Mouse (Mus musculus): ENCODE measurements around the gene Zfp839. TPM values are rescaled to one million over a fixed set of nuclear protein-coding genes. Genes with fewer than 3 reads are reported as not detected.

Zfp839 gene
- polyA plus RNA-seq (2017; shearing (Covaris generic)), result 4.6 TPM

DNA sequence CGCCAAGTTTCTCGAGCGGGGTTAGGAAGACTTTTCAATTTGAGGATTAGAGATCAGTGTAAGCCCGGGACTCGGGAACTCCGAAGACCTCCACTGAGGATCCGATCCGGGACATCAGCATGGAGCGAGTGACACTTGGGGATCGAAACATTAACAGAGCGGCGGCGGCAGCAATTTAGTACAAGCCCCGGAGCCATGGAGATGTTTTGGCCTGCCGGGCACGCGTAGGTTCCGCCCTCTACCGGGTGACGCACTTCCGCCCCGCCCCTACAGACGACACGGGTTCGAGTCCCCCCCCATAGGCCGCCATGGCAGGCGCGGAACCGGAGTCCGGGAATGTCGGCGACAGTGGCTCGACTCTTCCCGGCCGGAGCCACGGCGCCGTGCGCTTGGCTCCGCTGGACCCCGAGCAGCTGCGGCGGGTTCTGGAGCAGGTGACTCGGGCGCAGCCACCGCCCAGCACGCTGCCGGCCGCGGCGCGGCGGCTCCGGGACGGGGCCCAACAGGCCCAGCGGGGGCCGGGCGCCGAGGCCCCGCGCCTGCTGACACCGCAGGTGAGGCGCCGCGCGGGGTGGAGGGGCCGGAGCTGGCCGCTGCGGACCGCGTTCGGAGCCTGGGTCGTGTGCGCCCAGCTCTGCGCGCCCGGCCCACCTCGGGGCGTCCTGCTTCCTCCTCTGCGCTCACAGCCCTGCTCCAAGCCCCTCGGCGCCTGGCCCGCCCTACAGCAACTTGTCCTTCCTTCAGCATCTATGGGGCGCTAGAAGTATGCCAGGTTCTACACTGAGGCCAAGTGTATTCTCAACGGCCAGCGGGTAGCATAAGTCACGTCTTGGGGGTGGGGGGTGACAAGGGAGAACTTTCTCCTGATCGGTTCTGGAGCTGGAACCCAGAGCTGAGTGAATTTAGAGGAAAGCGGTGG is at the start of gene Zfp839:
Gene Zfp839 (plus strand): TSS at position 244 of the 919 bp plus-strand sequence.

DNA sequence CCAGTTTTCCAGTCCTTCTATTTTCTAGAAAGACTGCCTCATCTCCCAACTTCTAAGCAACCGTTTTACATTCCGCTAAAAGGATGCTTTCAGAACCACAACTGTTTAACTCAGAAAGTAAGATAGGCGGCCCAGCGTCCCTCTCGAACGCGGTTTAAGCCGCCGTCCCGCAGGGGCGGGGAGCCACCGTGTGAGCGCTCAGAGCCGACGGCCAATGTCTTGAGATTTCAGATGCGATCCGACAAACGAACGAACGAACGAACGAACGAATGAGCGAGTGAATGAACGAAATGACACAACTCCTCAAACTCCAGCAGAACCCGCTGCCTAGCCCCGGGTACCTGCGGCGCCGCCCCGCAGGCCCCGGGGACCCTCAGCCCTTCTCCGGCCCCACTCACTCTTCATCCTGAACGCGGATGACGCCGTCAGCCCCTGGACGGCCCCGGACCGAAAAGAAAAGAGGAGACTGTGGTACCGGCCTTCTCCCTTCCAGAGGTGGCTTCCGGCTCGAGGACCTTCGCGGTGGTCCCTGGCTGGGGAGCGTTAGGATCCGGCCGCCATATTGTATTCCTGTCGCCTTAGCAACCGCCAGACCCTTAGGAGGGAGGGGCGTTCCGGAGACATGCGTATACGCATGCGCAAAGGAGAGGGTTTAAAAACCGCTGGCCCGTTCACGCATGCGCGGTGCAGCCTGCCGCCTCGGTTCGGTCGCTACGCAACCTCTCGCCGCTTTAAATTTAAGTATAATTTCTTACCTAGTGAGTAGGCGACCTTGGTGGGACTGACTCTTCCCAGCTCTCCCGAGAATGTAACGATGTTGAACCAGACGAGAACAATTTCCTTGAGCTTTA is 9.5 kb upstream of the Zfp839 start, which contains the start of gene Mok:
Gene Mok (minus strand): TSS at position 592 of the 851 bp plus-strand sequence.

DNA sequence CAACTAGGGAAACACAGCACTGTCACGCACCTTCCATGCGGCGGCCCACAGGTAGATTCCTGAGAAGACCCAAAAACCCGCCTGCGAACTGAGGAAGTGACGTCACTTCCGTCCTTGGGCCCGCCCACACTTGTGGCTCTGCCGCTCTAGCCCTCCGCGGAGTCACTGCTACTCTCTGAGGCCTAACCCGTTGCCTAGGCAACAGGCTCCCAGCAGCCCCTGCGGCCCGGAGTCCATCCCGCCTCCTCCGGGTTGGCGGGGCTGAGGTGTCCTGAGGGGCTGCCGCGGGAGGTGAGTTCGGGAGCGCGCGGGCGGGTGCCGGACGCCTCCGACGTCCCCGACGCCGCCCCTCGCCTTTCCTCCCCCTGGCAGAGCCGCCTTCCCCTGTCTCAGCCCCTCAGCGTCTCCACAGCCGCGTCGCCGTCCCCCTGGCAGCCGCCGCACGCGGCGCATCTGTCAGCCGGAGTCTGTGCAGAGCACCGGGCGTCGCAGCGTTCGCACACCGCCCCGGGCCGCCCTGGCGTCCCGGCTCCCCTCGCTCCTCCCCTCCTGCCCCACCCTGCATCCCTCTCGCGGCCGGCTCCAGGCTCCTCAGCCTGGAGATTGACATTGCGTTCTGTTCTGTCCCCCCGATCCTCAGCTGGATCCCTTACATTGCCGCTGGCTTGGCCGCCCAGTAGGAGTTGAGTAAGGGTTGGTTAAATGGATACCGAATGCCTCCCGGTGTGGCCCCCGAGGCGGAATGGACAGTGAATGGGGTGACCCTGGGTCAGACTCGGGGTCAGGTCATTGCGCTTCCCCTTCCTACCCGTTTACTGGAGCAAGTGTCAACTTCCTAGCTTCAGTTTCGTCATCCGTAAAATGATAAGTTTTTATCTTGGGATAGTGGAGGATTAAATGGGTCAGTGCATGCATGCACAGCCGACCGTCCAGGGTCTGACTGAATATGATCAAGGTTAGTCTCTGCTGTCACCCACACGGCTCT is 39.3 kb downstream of the Zfp839 start, which contains the start of the genes Cinp and Tecpr2:
Gene Cinp (minus strand): TSS at position 110 of the 985 bp plus-strand sequence.
Gene Tecpr2 (plus strand): TSS at position 229 of the 985 bp plus-strand sequence.

Other genes starting within 250 kb of the Zfp839 start
- 34.8 TPM for gene Dync1h1, start 248.8 kb upstream of the Zfp839 start, polyA plus RNA-seq (2017; shearing (Covaris generic))
- gene 1700001K19Rik, start 167.6 kb upstream of the Zfp839 start, polyA plus RNA-seq (2017; shearing (Covaris generic)), result not detected
- gene Hsp90aa1, start 147.5 kb upstream of the Zfp839 start, polyA plus RNA-seq (2017; shearing (Covaris generic)), result 321 TPM
- 72.6 TPM for gene Wdr20, start 112.3 kb upstream of the Zfp839 start, polyA plus RNA-seq (2017; shearing (Covaris generic))
- 0.31 TPM for gene Mok, start 9.3 kb upstream of the Zfp839 start, polyA plus RNA-seq (2017; shearing (Covaris generic))
- gene Cinp, start 38.9 kb downstream of the Zfp839 start, polyA plus RNA-seq (2017; shearing (Covaris generic)), result 34.8 TPM
- gene Tecpr2, start 39.0 kb downstream of the Zfp839 start, polyA plus RNA-seq (2017; shearing (Covaris generic)), result 2.6 TPM
- 7.9 TPM for gene Ankrd9, start 128.8 kb downstream of the Zfp839 start, polyA plus RNA-seq (2017; shearing (Covaris generic))
- 49.4 TPM for gene Rcor1, start 189.1 kb downstream of the Zfp839 start, polyA plus RNA-seq (2017; shearing (Covaris generic))

Measured in CD4-positive, CD25-positive, alpha-beta regulatory T cell (primary cell).